Mouse (Mus musculus) liver, embryonic 18 days (tissue): ENCODE results near the gene Hist1h2aa. TPM values are rescaled to one million over a fixed set of nuclear protein-coding genes. Genes with fewer than 3 reads are reported as not detected.

Source experiments
- polyA plus RNA-seq: library from polyadenylated mRNA; depleted of rRNA; stranded (reverse); fragments of >200 nt; gene quantifications from 2 replicates; pipeline ENCODE4 v1.2.3, GENCODE M21; 2012; rRNA removed

Gene Hist1h2aa
- polyA plus RNA-seq, result not detected in 2 replicates

GRCm38 (mm10) chr13:23934211-23934520 lies at the start of gene Hist1h2aa:
Hist1h2aa (plus strand) TSS chr13:23934462.

GRCm38 (mm10) chr13:23914376-23915167 lies 19.7 kb upstream of the Hist1h2aa start, which contains the start of gene Slc17a4:
Slc17a4 (minus strand) TSS chr13:23915009.

GRCm38 (mm10) chr13:23933421-23934210 lies 646 bp upstream of the Hist1h2aa start, which contains the start of gene Hist1h2ba:
Hist1h2ba (minus strand) TSS chr13:23934156.

Other genes with a start within 250 kb of the Hist1h2aa start
- gene Hist1h1t, start 238.6 kb upstream of the Hist1h2aa start, polyA plus RNA-seq, result not detected in 2 replicates
- gene Hist1h4c, start 236.0 kb upstream of the Hist1h2aa start, polyA plus RNA-seq, result 2.3 and 3.2 TPM in 2 replicates
- gene Hfe, start 223.6 kb upstream of the Hist1h2aa start, polyA plus RNA-seq, result 10.0 and 10.7 TPM in 2 replicates
- 40.4 and 60.9 TPM in 2 replicates for gene Hist1h1c, start 195.7 kb upstream of the Hist1h2aa start, polyA plus RNA-seq
- gene Hist1h3c, start 188.9 kb upstream of the Hist1h2aa start, polyA plus RNA-seq, result 16.3 and 21.4 TPM in 2 replicates
- 5.1 and 8.2 TPM in 2 replicates for gene Hist1h2bb, start 187.7 kb upstream of the Hist1h2aa start, polyA plus RNA-seq
- 13.7 and 14.6 TPM in 2 replicates for gene Hist1h2ab, start 183.3 kb upstream of the Hist1h2aa start, polyA plus RNA-seq
- 14.5 and 19.5 TPM in 2 replicates for gene Hist1h3b, start 182.2 kb upstream of the Hist1h2aa start, polyA plus RNA-seq
- 7.3 and 11.1 TPM in 2 replicates for gene Hist1h4b, start 177.4 kb upstream of the Hist1h2aa start, polyA plus RNA-seq
- gene Hist1h4a, start 173.2 kb upstream of the Hist1h2aa start, polyA plus RNA-seq, result 2.8 and 3.4 TPM in 2 replicates
- gene Hist1h3a, start 172.1 kb upstream of the Hist1h2aa start, polyA plus RNA-seq, result 11.4 and 14.3 TPM in 2 replicates
- 3.2 and 4.1 TPM in 2 replicates for gene Hist1h1a, start 170.8 kb upstream of the Hist1h2aa start, polyA plus RNA-seq
- gene Trim38, start 164.5 kb upstream of the Hist1h2aa start, polyA plus RNA-seq, result not detected in 2 replicates
- gene Slc17a2, start 127.5 kb upstream of the Hist1h2aa start, polyA plus RNA-seq, result 17.4 and 22.1 TPM in 2 replicates
- 12.0 and 12.9 TPM in 2 replicates for gene Slc17a3, start 95.0 kb upstream of the Hist1h2aa start, polyA plus RNA-seq
- 0.71 and 0.93 TPM in 2 replicates for gene Slc17a1, start 66.7 kb upstream of the Hist1h2aa start, polyA plus RNA-seq
- 0.36 and 0.66 TPM in 2 replicates for gene Slc17a4, start 19.5 kb upstream of the Hist1h2aa start, polyA plus RNA-seq
- gene Hist1h2ba, start 306 bp upstream of the Hist1h2aa start, polyA plus RNA-seq, result not detected in 2 replicates
- not detected in 2 replicates for gene Scgn, start 56.8 kb downstream of the Hist1h2aa start, polyA plus RNA-seq